Mouse (Mus musculus): Measurements from ENCODE around the gene Hmga1. TPM values are rescaled to one million over a fixed set of nuclear protein-coding genes. Genes with fewer than 3 reads are reported as not detected.

The Hmga1 gene
- polyA plus RNA-seq, 1 experiment from 2014 or later, result 113 TPM

GRCm38 (mm10) chr17:27565163-27565941, 9.1 kb downstream of the Hmga1 start, which contains the start of gene AI413582:
TSS of gene AI413582 (minus strand) at chr17:27565756.
- Histone ChIP-seq H3K4me3 (peak within 1 kb of the TSS; percentile 61), H3K9ac (peak within 1 kb of the TSS; percentile 83), H3K36me3 (peaks cover 16% of the 10 kb centered on the region), H3K9me3 (no peaks in the 10 kb centered on the region), H3K4me1 (replicated peaks) (peaks cover 41% of the 10 kb centered on the region), H3K4me2 (peak within 1 kb of the TSS; percentile 91), H3K27me3 (no peaks in the 10 kb centered on the region), H3K27ac (peak within 1 kb of the TSS; percentile 76)
- WGBS, result under 1% methylated on average over 58 of the region's 58 CpGs
- ATAC-seq (ENCODE audit: low FRiP score), result peak; percentile 96

GRCm38 (mm10) chr17:27565942-27566267, 9.6 kb downstream of the Hmga1 start:
- under 1% methylated on average over 13 of the region's 13 CpGs for WGBS
- peaks cover 14% of the 10 kb centered on the region for H3K36me3 ChIP-seq
- H3K9me3 ChIP-seq, result no peaks in the 10 kb centered on the region
- peak overlapping the region; percentile 91 for H3K4me2 ChIP-seq
- H3K27ac ChIP-seq, result peak overlapping the region; percentile 76
- ATAC-seq (ENCODE audit: low FRiP score), result peak; percentile 67
- H3K4me3 ChIP-seq, result peak overlapping the region; percentile 61
- peak overlapping the region; percentile 83 for H3K9ac ChIP-seq
- H3K27me3 ChIP-seq, result no peaks in the 10 kb centered on the region
- H3K4me1 ChIP-seq (replicated peaks), result peaks cover 41% of the 10 kb centered on the region

GRCm38 (mm10) chr17:27568228-27568627, 11.9 kb downstream of the Hmga1 start:
- H3K9ac ChIP-seq, result no peak overlapping the region
- WGBS, result 89% methylated on average over 5 of the region's 5 CpGs
- H3K4me2 ChIP-seq, result no peak overlapping the region

GRCm38 (mm10) chr17:27571315-27571714, 15.0 kb downstream of the Hmga1 start:
- Histone ChIP-seq H3K27me3 (no peaks in the 10 kb centered on the region), H3K9ac (no peak overlapping the region)
- 84% methylated on average over 8 of the region's 8 CpGs for WGBS

More at GRCm38 (mm10) chr17:27568228-27568627, 11.9 kb downstream of the Hmga1 start:
- Histone ChIP-seq H3K9me3 (no peaks in the 10 kb centered on the region), H3K27me3 (no peaks in the 10 kb centered on the region), H3K27ac (no peak overlapping the region), H3K36me3 (peaks cover 13% of the 10 kb centered on the region), H3K4me3 (no peak overlapping the region), H3K4me1 (replicated peaks) (peaks cover 30% of the 10 kb centered on the region)
- no peak for ATAC-seq (ENCODE audit: low FRiP score)

GRCm38 (mm10) chr17:27573772-27574320, 17.5 kb downstream of the Hmga1 start:
- H3K36me3 ChIP-seq, result peaks cover 58% of the 10 kb centered on the region
- H3K9me3 ChIP-seq, result no peaks in the 10 kb centered on the region
- no peaks in the 10 kb centered on the region for H3K27me3 ChIP-seq
- no peak overlapping the region for H3K4me3 ChIP-seq
- H3K9ac ChIP-seq, result no peak overlapping the region
- no peak overlapping the region for H3K27ac ChIP-seq
- no peak for ATAC-seq (ENCODE audit: low FRiP score)
- H3K4me1 ChIP-seq (replicated peaks), result no peaks in the 10 kb centered on the region; the same call in 1 of the 2 replicates
- no peak overlapping the region for H3K4me2 ChIP-seq
- WGBS, result 90% methylated on average over 10 of the region's 10 CpGs

More at GRCm38 (mm10) chr17:27571315-27571714, 15.0 kb downstream of the Hmga1 start:
- H3K4me3 ChIP-seq, result no peak overlapping the region
- H3K9me3 ChIP-seq, result no peaks in the 10 kb centered on the region
- peaks cover 7% of the 10 kb centered on the region for H3K4me1 ChIP-seq (replicated peaks)
- H3K36me3 ChIP-seq, result peaks cover 36% of the 10 kb centered on the region
- no peak for ATAC-seq (ENCODE audit: low FRiP score)
- H3K4me2 ChIP-seq, result no peak overlapping the region
- H3K27ac ChIP-seq, result no peak overlapping the region

GRCm38 (mm10) chr17:27574470-27575115, 18.3 kb downstream of the Hmga1 start:
- Histone ChIP-seq H3K36me3 (peaks cover 63% of the 10 kb centered on the region), H3K4me3 (no peak overlapping the region), H3K27ac (no peak overlapping the region), H3K9me3 (no peaks in the 10 kb centered on the region), H3K4me1 (replicated peaks) (no peaks in the 10 kb centered on the region; the same call in 1 of the 2 replicates), H3K4me2 (no peak overlapping the region), H3K27me3 (no peaks in the 10 kb centered on the region), H3K9ac (no peak overlapping the region)
- no peak for ATAC-seq (ENCODE audit: low FRiP score)
- 90% methylated on average over 16 of the region's 16 CpGs for WGBS

GRCm38 (mm10) chr17:27575116-27575776, 18.9 kb downstream of the Hmga1 start:
- Histone ChIP-seq H3K27ac (no peak overlapping the region), H3K4me3 (no peak overlapping the region), H3K4me2 (no peak overlapping the region), H3K9me3 (no peaks in the 10 kb centered on the region), H3K27me3 (no peaks in the 10 kb centered on the region), H3K4me1 (replicated peaks) (no peaks in the 10 kb centered on the region; the same call in 1 of the 2 replicates), H3K36me3 (peaks cover 70% of the 10 kb centered on the region), H3K9ac (no peak overlapping the region)
- ATAC-seq (ENCODE audit: low FRiP score), result no peak
- WGBS, result 87% methylated on average over 10 of the region's 10 CpGs

- H3K4me1 ChIP-seq (replicated peaks), result no peaks in the 10 kb centered on the region; the same call in 1 of the 2 replicates
- no peak overlapping the region for H3K27ac ChIP-seq
- no peaks in the 10 kb centered on the region for H3K9me3 ChIP-seq
- no peak overlapping the region for H3K4me2 ChIP-seq
- no peak for ATAC-seq (ENCODE audit: low FRiP score)
- WGBS, result 91% methylated on average over 7 of the region's 7 CpGs
- H3K4me3 ChIP-seq, result no peak overlapping the region
- no peaks in the 10 kb centered on the region for H3K27me3 ChIP-seq
- no peak overlapping the region for H3K9ac ChIP-seq
- H3K36me3 ChIP-seq, result peaks cover 78% of the 10 kb centered on the region
Observed at GRCm38 (mm10) chr17:27576056-27576455, 19.8 kb downstream of the Hmga1 start.

GRCm38 (mm10) chr17:27577468-27577867, 21.2 kb downstream of the Hmga1 start:
- Histone ChIP-seq H3K27ac (0 out of 2 replicates have a peak overlapping the region, but pooled peaks have one; percentile 35), H3K9me3 (no peaks in the 10 kb centered on the region), H3K4me3 (no peak overlapping the region), H3K4me2 (no peak overlapping the region), H3K27me3 (no peaks in the 10 kb centered on the region), H3K36me3 (peaks cover 84% of the 10 kb centered on the region), H3K9ac (no peak overlapping the region), H3K4me1 (replicated peaks) (no peaks in the 10 kb centered on the region)
- WGBS, result 70% methylated on average over 6 of the region's 6 CpGs
- no peak for ATAC-seq (ENCODE audit: low FRiP score)

- no peaks in the 10 kb centered on the region for H3K4me1 ChIP-seq (replicated peaks)
- H3K9me3 ChIP-seq, result no peaks in the 10 kb centered on the region
- no peak for ATAC-seq (ENCODE audit: low FRiP score)
- H3K4me2 ChIP-seq, result no peak overlapping the region
- no peak overlapping the region for H3K9ac ChIP-seq
- no peak overlapping the region for H3K4me3 ChIP-seq
- no peaks in the 10 kb centered on the region for H3K27me3 ChIP-seq
- no peak overlapping the region for H3K27ac ChIP-seq
- 93% methylated on average over 10 of the region's 10 CpGs for whole genome bisulfite sequencing
- peaks cover 89% of the 10 kb centered on the region for H3K36me3 ChIP-seq
Observed at GRCm38 (mm10) chr17:27578487-27578886, 22.2 kb downstream of the Hmga1 start.

GRCm38 (mm10) chr17:27579816-27580215, 23.5 kb downstream of the Hmga1 start:
- H3K27me3 ChIP-seq, result no peaks in the 10 kb centered on the region
- H3K4me1 ChIP-seq (replicated peaks), result no peaks in the 10 kb centered on the region
- H3K4me3 ChIP-seq, result no peak overlapping the region
- peaks cover 90% of the 10 kb centered on the region for H3K36me3 ChIP-seq
- no peak overlapping the region for H3K4me2 ChIP-seq
- no peak overlapping the region for H3K9ac ChIP-seq
- no peak overlapping the region for H3K27ac ChIP-seq
- no peaks in the 10 kb centered on the region for H3K9me3 ChIP-seq
- ATAC-seq (ENCODE audit: low FRiP score), result no peak
- 87% methylated on average over 8 of the region's 8 CpGs for WGBS

Measured in hindbrain, embryonic 13.5 days (tissue).